Mouse (Mus musculus): ENCODE measurements at regions not wholly inside any gene's neighbourhood (a gene's known extent, or its start where the extent isn't known, plus 50 kb on each side); places are given as distances from the start of the nearest gene placed in this dataset.
A peak's percentile ranks its signal among the peaks of the same experiment; 100 is the strongest.

- peak; percentile 52 for ATAC-seq (ENCODE audit: low TSS enrichment)
Observed at GRCm38 (mm10) chr8:62752725-62753430, 197.9 kb upstream of the Spock3 start.

DNA sequence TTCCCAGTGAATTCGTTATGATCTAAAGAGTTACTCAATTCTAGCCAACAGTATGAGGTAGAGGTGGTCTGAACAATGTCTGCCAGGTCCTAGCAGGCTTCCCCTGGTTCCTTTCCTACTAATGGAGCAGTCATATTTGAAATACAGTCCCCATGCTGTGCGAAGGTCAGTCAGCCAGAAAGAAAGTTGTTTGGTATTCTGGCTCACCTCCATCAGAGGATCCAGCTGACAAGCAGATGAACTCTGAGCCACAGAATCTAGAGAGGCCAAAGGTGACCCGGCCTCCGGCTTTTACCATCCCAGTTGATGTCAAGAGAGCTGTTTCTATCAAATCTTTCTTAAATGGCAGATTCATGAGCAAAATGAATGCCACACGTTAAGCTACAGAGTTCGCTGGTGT, 177.0 kb upstream of the Spock3 start:
- ATAC-seq (ENCODE audit: low TSS enrichment), result no peak

- ATAC-seq (ENCODE audit: low TSS enrichment), result no peak
Observed at GRCm38 (mm10) chr8:62804467-62804866, 146.3 kb upstream of the Spock3 start.
